Mouse (Mus musculus): Measurements from ENCODE around the gene Trem2.

The Trem2 gene

DNA sequence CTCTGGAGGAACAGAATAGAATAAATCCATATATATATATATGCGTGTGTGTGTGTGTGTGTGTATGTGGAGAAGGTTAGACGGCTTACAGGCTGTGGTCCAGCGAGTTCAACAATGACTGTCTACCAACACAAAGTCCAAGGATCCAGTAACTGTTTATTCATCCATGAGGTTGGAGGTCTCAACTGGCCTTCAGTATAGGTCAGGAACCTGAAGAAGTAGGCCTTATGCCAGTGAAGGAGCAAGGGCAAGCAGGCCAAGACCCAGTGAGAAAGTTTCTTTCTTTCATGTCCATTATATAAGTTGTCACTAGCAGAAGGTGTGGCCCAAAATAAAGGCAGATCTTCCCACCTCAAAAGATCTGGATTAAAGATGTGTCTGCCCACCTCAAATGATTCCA is 56.5 kb downstream of the Trem2 start:
- DNase-seq (ENCODE audit: extremely low spot score, low read depth, low spot score) = no peak
